Mouse (Mus musculus): ENCODE data around the gene Hpf1. TPM values are rescaled to one million over a fixed set of nuclear protein-coding genes. Genes with fewer than 3 reads are reported as not detected.

Hpf1 gene
- polyA plus RNA-seq, 1 experiment from 2014 or later, result 103 TPM

DNA sequence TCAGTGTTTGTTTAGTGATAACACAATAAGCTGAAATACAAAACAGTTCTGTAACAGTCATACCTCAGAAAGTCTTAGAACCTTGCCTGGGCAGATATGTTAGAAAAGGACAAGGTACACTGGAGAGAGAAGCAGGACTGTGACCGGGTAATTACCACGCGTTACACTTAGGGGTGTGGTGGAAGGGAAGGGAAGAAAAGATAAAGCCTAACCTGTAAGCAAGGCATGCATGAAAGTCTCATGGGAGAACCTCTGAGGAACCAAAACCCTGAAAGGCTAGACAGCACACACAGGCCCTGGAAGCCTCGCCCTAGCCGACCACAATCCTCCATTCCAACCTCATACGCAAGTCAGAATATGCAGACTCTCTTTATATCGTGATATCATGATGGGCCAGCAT, 66.6 kb downstream of the Hpf1 start:
- no peak for ATAC-seq
- 92% methylated on average over 7 of the region's 7 CpGs for WGBS

More for the DNA sequence above, 66.6 kb downstream of the Hpf1 start:
- Histone ChIP-seq H3K9ac (ENCODE audit: low read depth, low read length) (no peak overlapping the region), H3K36me3 (ENCODE audit: control insufficient read depth, insufficient read depth, low read length) (no peaks in the 10 kb centered on the region), H3K27me3 (replicated peaks; ENCODE audit: control insufficient read depth, insufficient read depth, low read length) (no peaks in the 10 kb centered on the region), H3K4me1 (ENCODE audit: control insufficient read depth, insufficient read depth, low read depth, low read length) (peaks cover 4% of the 10 kb centered on the region), H3K27ac (ENCODE audit: low read depth, low read length) (no peak overlapping the region), H3K9me3 (ENCODE audit: control insufficient read depth, low read length) (no peaks in the 10 kb centered on the region), H3K4me3 (ENCODE audit: low read length) (no peak overlapping the region), H3K4me2 (ENCODE audit: low read length) (no peak overlapping the region)

Other genes starting within 250 kb of the Hpf1 start
- 79.0 and 79.5 TPM in 2 replicates for gene Clcn3, start 92.9 kb downstream of the Hpf1 start, polyA plus RNA-seq (2015; fragmentation: Nextera tagmentation; extraction: Ambion mirVana)
- 26.4 and 30.3 TPM in 2 replicates for gene Nek1, start 102.8 kb downstream of the Hpf1 start, polyA plus RNA-seq (2015; fragmentation: Nextera tagmentation; extraction: Ambion mirVana)